Mouse (Mus musculus): ENCODE measurements around the gene Uqcc1. TPM values are rescaled to one million over a fixed set of nuclear protein-coding genes. Genes with fewer than 3 reads are reported as not detected.

Gene Uqcc1
- polyA plus RNA-seq, 1 experiment from 2014 or later: 67.4 TPM

GRCm38 (mm10) chr2:155806548-155806947 lies 123.6 kb downstream of the Uqcc1 start:
- Histone ChIP-seq H3K36me3 (ENCODE audit: control insufficient read depth, insufficient read depth, low read length) (0 out of 2 replicates have a peak, but pooled peaks cover 6% of the 10 kb centered on the region), H3K9ac (ENCODE audit: low read length) (no peak overlapping the region), H3K4me3 (ENCODE audit: low read depth, low read length) (no peak overlapping the region), H3K4me1 (ENCODE audit: control insufficient read depth, insufficient read depth, low read length) (no peaks in the 10 kb centered on the region), H3K4me2 (ENCODE audit: low read length) (no peak overlapping the region), H3K27me3 (replicated peaks; ENCODE audit: control insufficient read depth, insufficient read depth, low read length) (no peaks in the 10 kb centered on the region), H3K27ac (ENCODE audit: low read depth, low read length) (no peak overlapping the region), H3K9me3 (replicated peaks; ENCODE audit: control insufficient read depth, low read length) (no peaks in the 10 kb centered on the region)
- no peak for ATAC-seq
- no peak for DNase-seq (ENCODE audit: low spot score)
- WGBS: 67% methylated on average over 5 of the region's 5 CpGs

DNA sequence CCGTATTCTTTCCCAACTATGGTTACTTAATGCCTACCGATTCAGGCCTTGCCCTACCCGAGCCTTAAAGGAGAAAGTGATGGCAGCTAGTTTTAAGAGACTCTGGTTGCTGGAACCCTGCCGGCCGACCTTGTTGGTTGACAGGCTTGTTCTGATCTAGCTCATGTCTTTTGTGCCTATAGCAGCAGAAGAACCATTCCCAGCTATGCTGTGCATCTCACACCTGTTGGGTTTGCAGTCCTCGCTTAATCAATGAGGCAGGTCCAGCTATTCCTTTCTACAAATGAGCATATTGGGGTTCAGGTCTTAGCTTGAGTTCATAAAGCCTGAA lies 124.2 kb downstream of the Uqcc1 start:
- H3K27me3 ChIP-seq (replicated peaks; ENCODE audit: control insufficient read depth, insufficient read depth, low read length): no peaks in the 10 kb centered on the region
- peaks cover 6% of the 10 kb centered on the region; the same call in 1 of the 2 replicates for H3K36me3 ChIP-seq (ENCODE audit: control insufficient read depth, insufficient read depth, low read length)
- 87% methylated on average over 6 of the region's 6 CpGs for WGBS
- H3K27ac ChIP-seq (ENCODE audit: low read depth, low read length): no peak overlapping the region
- no peak overlapping the region for H3K9ac ChIP-seq (ENCODE audit: low read length)
- DNase-seq (ENCODE audit: low spot score): no peak
- no peak for ATAC-seq
- no peaks in the 10 kb centered on the region for H3K9me3 ChIP-seq (replicated peaks; ENCODE audit: control insufficient read depth, low read length)
- H3K4me3 ChIP-seq (ENCODE audit: low read depth, low read length): no peak overlapping the region
- H3K4me2 ChIP-seq (ENCODE audit: low read length): no peak overlapping the region
- no peaks in the 10 kb centered on the region for H3K4me1 ChIP-seq (ENCODE audit: control insufficient read depth, insufficient read depth, low read length)

DNA sequence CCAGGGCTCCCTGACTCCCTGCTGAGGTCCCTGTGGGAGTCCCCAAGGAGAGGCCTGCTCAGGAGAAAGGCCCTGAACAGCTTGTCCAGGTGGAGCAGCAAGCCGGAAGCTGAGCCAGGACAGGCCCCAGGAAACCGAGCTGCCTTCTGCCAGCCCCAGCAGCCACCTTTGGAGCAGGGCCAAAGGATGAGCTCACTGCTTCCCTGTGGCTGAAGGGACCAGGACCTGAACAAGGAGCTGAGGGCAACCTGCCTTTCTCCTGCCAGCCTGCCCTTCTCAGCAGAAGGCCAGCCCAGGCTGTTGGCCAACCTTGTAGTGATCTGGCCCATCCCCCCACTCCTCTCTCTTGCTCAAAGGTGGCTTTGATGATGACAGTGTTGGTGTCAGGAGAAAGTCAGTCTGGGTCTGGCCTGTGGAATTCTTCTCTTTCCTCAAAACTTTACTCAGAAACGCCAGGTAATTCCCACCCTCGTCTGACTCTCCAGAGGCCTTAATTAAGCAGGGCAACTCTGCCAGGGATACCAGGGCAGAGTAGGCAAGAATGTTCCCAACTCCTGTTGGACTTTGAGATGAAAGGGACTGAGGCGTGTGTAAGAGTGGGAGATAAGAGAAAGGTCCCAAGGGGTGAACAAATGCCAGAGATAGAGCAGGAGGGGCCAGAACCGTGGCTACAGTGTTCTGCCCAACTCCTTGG lies 124.7 kb downstream of the Uqcc1 start:
- H3K9me3 ChIP-seq (replicated peaks; ENCODE audit: control insufficient read depth, low read length): no peaks in the 10 kb centered on the region
- no peak overlapping the region for H3K4me2 ChIP-seq (ENCODE audit: low read length)
- 65% methylated on average over 6 of the region's 6 CpGs for WGBS
- no peak overlapping the region for H3K27ac ChIP-seq (ENCODE audit: low read depth, low read length)
- no peaks in the 10 kb centered on the region for H3K27me3 ChIP-seq (replicated peaks; ENCODE audit: control insufficient read depth, insufficient read depth, low read length)
- H3K9ac ChIP-seq (ENCODE audit: low read length): no peak overlapping the region
- ATAC-seq (no peak), DNase-seq (ENCODE audit: low spot score) (no peak)
- H3K4me1 ChIP-seq (ENCODE audit: control insufficient read depth, insufficient read depth, low read length): no peaks in the 10 kb centered on the region
- peaks cover 8% of the 10 kb centered on the region for H3K36me3 ChIP-seq (ENCODE audit: control insufficient read depth, insufficient read depth, low read length)
- H3K4me3 ChIP-seq (ENCODE audit: low read depth, low read length): no peak overlapping the region

GRCm38 (mm10) chr2:155804053-155804452 lies 126.1 kb downstream of the Uqcc1 start:
- DNase-seq (ENCODE audit: low spot score) (no peak), ATAC-seq (no peak)
- Histone ChIP-seq H3K27ac (ENCODE audit: low read depth, low read length) (no peak overlapping the region), H3K9ac (ENCODE audit: low read length) (no peak overlapping the region), H3K9me3 (replicated peaks; ENCODE audit: control insufficient read depth, low read length) (no peaks in the 10 kb centered on the region), H3K4me3 (ENCODE audit: low read depth, low read length) (no peak overlapping the region), H3K27me3 (replicated peaks; ENCODE audit: control insufficient read depth, insufficient read depth, low read length) (no peaks in the 10 kb centered on the region), H3K36me3 (ENCODE audit: control insufficient read depth, insufficient read depth, low read length) (peaks cover 8% of the 10 kb centered on the region), H3K4me2 (ENCODE audit: low read length) (no peak overlapping the region), H3K4me1 (ENCODE audit: control insufficient read depth, insufficient read depth, low read length) (no peaks in the 10 kb centered on the region)
- 81% methylated on average over 5 of the region's 5 CpGs for WGBS

DNA sequence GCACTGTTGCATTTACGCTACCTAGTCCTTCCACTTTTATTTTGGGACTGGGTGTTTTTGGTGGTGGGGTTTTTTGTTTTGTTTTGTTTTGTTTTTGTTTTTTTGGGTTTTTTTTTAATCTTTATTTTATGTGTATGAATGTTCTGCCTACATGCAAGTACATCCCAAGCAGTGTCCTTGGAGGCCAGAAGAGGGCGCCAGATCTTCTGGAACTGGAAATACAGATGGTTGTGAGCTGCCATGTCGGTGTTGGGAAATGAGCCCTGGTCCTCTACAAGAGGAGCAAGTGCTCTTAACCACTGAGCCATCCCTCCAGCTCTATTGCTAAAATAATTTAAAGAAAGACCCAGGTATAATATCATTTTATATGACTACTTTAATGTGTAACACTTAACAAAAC lies 127.3 kb downstream of the Uqcc1 start:
- H3K4me2 ChIP-seq (ENCODE audit: low read length): no peak overlapping the region
- no peak overlapping the region for H3K9ac ChIP-seq (ENCODE audit: low read length)
- peaks cover 8% of the 10 kb centered on the region for H3K36me3 ChIP-seq (ENCODE audit: control insufficient read depth, insufficient read depth, low read length)
- H3K4me3 ChIP-seq (ENCODE audit: low read depth, low read length): no peak overlapping the region
- H3K27ac ChIP-seq (ENCODE audit: low read depth, low read length): no peak overlapping the region
- no peaks in the 10 kb centered on the region for H3K4me1 ChIP-seq (ENCODE audit: control insufficient read depth, insufficient read depth, low read length)
- ATAC-seq (no peak), DNase-seq (ENCODE audit: low spot score) (no peak)
- WGBS: 52% methylated on average over 3 of the region's 3 CpGs
- H3K27me3 ChIP-seq (replicated peaks; ENCODE audit: control insufficient read depth, insufficient read depth, low read length): no peaks in the 10 kb centered on the region
- no peaks in the 10 kb centered on the region for H3K9me3 ChIP-seq (replicated peaks; ENCODE audit: control insufficient read depth, low read length)

GRCm38 (mm10) chr2:155798613-155799012 lies 131.5 kb downstream of the Uqcc1 start:
- ATAC-seq (no peak), DNase-seq (ENCODE audit: low spot score) (no peak)
- Histone ChIP-seq H3K36me3 (ENCODE audit: control insufficient read depth, insufficient read depth, low read length) (peaks cover 11% of the 10 kb centered on the region), H3K4me3 (ENCODE audit: low read depth, low read length) (no peak overlapping the region), H3K9ac (ENCODE audit: low read length) (no peak overlapping the region), H3K4me1 (ENCODE audit: control insufficient read depth, insufficient read depth, low read length) (no peaks in the 10 kb centered on the region), H3K4me2 (ENCODE audit: low read length) (no peak overlapping the region), H3K27me3 (replicated peaks; ENCODE audit: control insufficient read depth, insufficient read depth, low read length) (no peaks in the 10 kb centered on the region), H3K9me3 (replicated peaks; ENCODE audit: control insufficient read depth, low read length) (no peaks in the 10 kb centered on the region), H3K27ac (ENCODE audit: low read depth, low read length) (no peak overlapping the region)
- 66% methylated on average over 3 of the region's 3 CpGs for whole genome bisulfite sequencing

Other genes with a start within 250 kb of the Uqcc1 start
- gene Trpc4ap, start 237.9 kb downstream of the Uqcc1 start, polyA plus RNA-seq (2014; fragmentation: Nextera tagmentation; extraction: Ambion mirVana): 153 and 181 TPM in 2 replicates
- 39.9 TPM in 2 replicates for gene Edem2, start 200.8 kb downstream of the Uqcc1 start, polyA plus RNA-seq (2014; fragmentation: Nextera tagmentation; extraction: Ambion mirVana)
- gene Gm17581, start 194.4 kb downstream of the Uqcc1 start, polyA plus RNA-seq (2014; fragmentation: Nextera tagmentation; extraction: Ambion mirVana): not detected in 2 replicates
- 2.2 and 4.3 TPM in 2 replicates for gene Procr, start 179.2 kb downstream of the Uqcc1 start, polyA plus RNA-seq (2014; fragmentation: Nextera tagmentation; extraction: Ambion mirVana)
- 11.7 and 13.1 TPM in 2 replicates for gene Mmp24, start 155.0 kb downstream of the Uqcc1 start, polyA plus RNA-seq (2014; fragmentation: Nextera tagmentation; extraction: Ambion mirVana)
- 21.9 and 24.0 TPM in 2 replicates for gene BC029722, start 110.9 kb downstream of the Uqcc1 start, polyA plus RNA-seq (2014; fragmentation: Nextera tagmentation; extraction: Ambion mirVana)
- 159 and 172 TPM in 2 replicates for gene Eif6, start 103.4 kb downstream of the Uqcc1 start, polyA plus RNA-seq (2014; fragmentation: Nextera tagmentation; extraction: Ambion mirVana)
- 0.13 and 0.23 TPM in 2 replicates for gene Fam83c, start 95.5 kb downstream of the Uqcc1 start, polyA plus RNA-seq (2014; fragmentation: Nextera tagmentation; extraction: Ambion mirVana)
- gene Gm15557, start 10.4 kb upstream of the Uqcc1 start, polyA plus RNA-seq (2014; fragmentation: Nextera tagmentation; extraction: Ambion mirVana): not detected in 2 replicates
- 2.2 and 2.5 TPM in 2 replicates for gene Gdf5, start 15.1 kb upstream of the Uqcc1 start, polyA plus RNA-seq (2014; fragmentation: Nextera tagmentation; extraction: Ambion mirVana)
- gene Cep250, start 26.1 kb upstream of the Uqcc1 start, polyA plus RNA-seq (2014; fragmentation: Nextera tagmentation; extraction: Ambion mirVana): 7.0 and 9.7 TPM in 2 replicates
- 0.63 and 1.0 TPM in 2 replicates for gene 6430550D23Rik, start 77.7 kb upstream of the Uqcc1 start, polyA plus RNA-seq (2014; fragmentation: Nextera tagmentation; extraction: Ambion mirVana)
- gene Ergic3, start 77.7 kb upstream of the Uqcc1 start, polyA plus RNA-seq (2014; fragmentation: Nextera tagmentation; extraction: Ambion mirVana): 391 and 444 TPM in 2 replicates
- not detected in 2 replicates for gene Fer1l4, start 122.6 kb upstream of the Uqcc1 start, polyA plus RNA-seq (2014; fragmentation: Nextera tagmentation; extraction: Ambion mirVana)
- gene Spag4, start 134.9 kb upstream of the Uqcc1 start, polyA plus RNA-seq (2014; fragmentation: Nextera tagmentation; extraction: Ambion mirVana): 4.6 and 5.1 TPM in 2 replicates
- 18.5 and 24.9 TPM in 2 replicates for gene Cpne1, start 181.7 kb upstream of the Uqcc1 start, polyA plus RNA-seq (2014; fragmentation: Nextera tagmentation; extraction: Ambion mirVana)
- gene Rbm12, start 181.7 kb upstream of the Uqcc1 start, polyA plus RNA-seq (2014; fragmentation: Nextera tagmentation; extraction: Ambion mirVana): 30.1 and 33.4 TPM in 2 replicates
- 10.5 and 16.2 TPM in 2 replicates for gene Gm28036, start 196.8 kb upstream of the Uqcc1 start, polyA plus RNA-seq (2014; fragmentation: Nextera tagmentation; extraction: Ambion mirVana)
- 409 and 502 TPM in 2 replicates for gene Romo1, start 213.7 kb upstream of the Uqcc1 start, polyA plus RNA-seq (2014; fragmentation: Nextera tagmentation; extraction: Ambion mirVana)
- 38.0 and 40.4 TPM in 2 replicates for gene Nfs1, start 213.9 kb upstream of the Uqcc1 start, polyA plus RNA-seq (2014; fragmentation: Nextera tagmentation; extraction: Ambion mirVana)
- 502 and 507 TPM in 2 replicates for gene Rbm39, start 249.9 kb upstream of the Uqcc1 start, polyA plus RNA-seq (2014; fragmentation: Nextera tagmentation; extraction: Ambion mirVana)